Mouse (Mus musculus) limb, embryonic 13.5 days (tissue): ENCODE measurements around the gene Dlec1. TPM values are rescaled to one million over a fixed set of nuclear protein-coding genes. Genes with fewer than 3 reads are reported as not detected.

Source experiments
- ATAC-seq: fragments of 200-750 bp; cut with Nextera tagmentation; 2 replicates; pipeline ENCODE4 v1.8.0; 2017; ENCODE audit warnings: low read depth, moderate number of reproducible peaks, moderate TSS enrichment; ENCODE audit not compliant: low FRiP score
- H3K27ac ChIP-seq: fragments of 300-500 bp; sonication (generic); 2 replicates; pipeline ENCODE4 v1.5.1; 2015; ENCODE audit warnings: inconsistent platforms, mild to moderate bottlenecking, moderate library complexity
- H3K27me3 ChIP-seq: fragments of 300-500 bp; sonication (generic); 2 replicates; pipeline ENCODE4 v1.6.1; 2015; ENCODE audit warnings: mild to moderate bottlenecking, inconsistent platforms
- H3K36me3 ChIP-seq: fragments of 300-500 bp; sonication (generic); 2 replicates; pipeline ENCODE4 v1.6.1; 2015; ENCODE audit warnings: inconsistent platforms, mild to moderate bottlenecking, moderate library complexity
- H3K4me1 ChIP-seq: fragments of 300-500 bp; sonication (generic); 2 replicates; pipeline ENCODE4 v1.6.1; 2015; ENCODE audit warnings: inconsistent platforms
- H3K4me2 ChIP-seq: fragments of 300-500 bp; sonication (generic); replicated peaks from 2 replicates; pipeline ENCODE4 v1.6.1; 2015; ENCODE audit warnings: inconsistent platforms, mild to moderate bottlenecking, moderate library complexity
- H3K4me3 ChIP-seq: fragments of 300-500 bp; sonication (generic); 2 replicates; pipeline ENCODE4 v1.5.1; 2015; ENCODE audit warnings: moderate library complexity, mild to moderate bottlenecking, inconsistent platforms
- H3K9ac ChIP-seq: fragments of 300-500 bp; sonication (generic); 2 replicates; pipeline ENCODE4 v1.6.1; 2015; ENCODE audit warnings: mild to moderate bottlenecking, inconsistent platforms
- H3K9me3 ChIP-seq: fragments of 300-500 bp; sonication (generic); 2 replicates; pipeline ENCODE4 v1.6.1; 2016; ENCODE audit warnings: inconsistent platforms
- WGBS: fragments of 180-500 bp; shearing (Covaris S2); methylation state at CpG from one replicate; pipeline ENCODE4 v1.1.7; 2015; 5-methylcytosine and 5-hydroxymethylcytosine counted together
- polyA plus RNA-seq: library from polyadenylated mRNA; unstranded; fragments of >200 nt; fragmentation: Nextera tagmentation; extraction: Ambion mirVana; gene quantifications from 2 replicates; pipeline ENCODE4 v1.2.1, GENCODE M21; 2015

Dlec1 gene
- polyA plus RNA-seq, result 0.98 and 1.6 TPM in 2 replicates

GRCm38 (mm10) chr9:119101992-119102782 lies at the start of gene Dlec1:
Gene Dlec1 (plus strand): TSS chr9:119102478.
- H3K27me3 ChIP-seq, result peaks cover 12% of the 10 kb centered on the region
- ATAC-seq, result peak; percentile 92
- peak within 1 kb of the TSS; percentile 71 for H3K9ac ChIP-seq
- peaks cover 12% of the 10 kb centered on the region for H3K4me1 ChIP-seq
- no peaks in the 10 kb centered on the region for H3K36me3 ChIP-seq
- WGBS, result 3% methylated on average over 44 of the region's 44 CpGs
- no peaks in the 10 kb centered on the region for H3K9me3 ChIP-seq
- no peak within 1 kb of the TSS for H3K27ac ChIP-seq
- peak within 1 kb of the TSS; percentile 83 for H3K4me2 ChIP-seq
- peak within 1 kb of the TSS; percentile 54 for H3K4me3 ChIP-seq

DNA sequence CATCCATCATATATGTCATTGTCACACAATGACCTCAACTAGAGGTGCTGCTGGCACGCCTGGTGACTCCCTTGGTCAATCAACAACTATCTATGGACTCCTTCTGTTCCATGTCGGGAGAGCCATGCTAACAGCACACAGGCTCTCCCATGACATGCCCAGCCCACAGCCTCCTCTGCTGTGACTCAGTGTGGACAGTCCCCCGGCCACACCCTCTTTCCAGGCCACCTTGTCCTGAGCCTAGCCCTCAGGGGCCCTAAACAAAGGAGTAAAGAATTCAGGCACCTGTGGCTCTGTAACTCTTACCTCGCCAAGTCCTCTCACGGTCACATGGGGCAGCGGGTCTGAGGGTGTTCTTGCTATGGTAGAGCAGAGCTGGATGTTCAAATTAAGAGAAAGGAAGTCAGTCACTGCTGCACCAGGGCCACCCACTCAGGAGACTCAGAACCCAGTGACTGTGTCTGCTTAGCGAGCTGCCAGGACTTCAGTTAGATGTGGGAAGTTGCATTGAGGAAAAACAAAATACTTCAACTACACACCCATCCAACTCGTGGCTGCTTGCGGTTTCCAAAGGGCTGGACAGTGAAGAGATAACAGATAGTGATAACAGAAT lies 48.2 kb upstream of the Dlec1 start:
- Histone ChIP-seq H3K9me3 (no peaks in the 10 kb centered on the region), H3K4me2 (peak overlapping the region; percentile 77), H3K27ac (no peak overlapping the region; the same call in 1 of the 2 replicates), H3K4me3 (peak overlapping the region; percentile 56; the same call in 1 of the 2 replicates), H3K27me3 (no peaks in the 10 kb centered on the region), H3K36me3 (no peaks in the 10 kb centered on the region), H3K9ac (peak overlapping the region; percentile 9), H3K4me1 (peaks cover 33% of the 10 kb centered on the region)
- WGBS, result 82% methylated on average over 9 of the region's 9 CpGs
- ATAC-seq, result no peak

- WGBS, result 89% methylated on average over 4 of the region's 4 CpGs
- ATAC-seq, result no peak
- H3K9me3 ChIP-seq, result no peaks in the 10 kb centered on the region
- no peak overlapping the region for H3K9ac ChIP-seq
- no peaks in the 10 kb centered on the region for H3K36me3 ChIP-seq
- H3K4me1 ChIP-seq, result peaks cover 33% of the 10 kb centered on the region
- no peak overlapping the region for H3K4me2 ChIP-seq
- no peak overlapping the region for H3K4me3 ChIP-seq
- no peaks in the 10 kb centered on the region for H3K27me3 ChIP-seq
- no peak overlapping the region for H3K27ac ChIP-seq
Measured at GRCm38 (mm10) chr9:119055336-119055735, 46.9 kb upstream of the Dlec1 start.

DNA sequence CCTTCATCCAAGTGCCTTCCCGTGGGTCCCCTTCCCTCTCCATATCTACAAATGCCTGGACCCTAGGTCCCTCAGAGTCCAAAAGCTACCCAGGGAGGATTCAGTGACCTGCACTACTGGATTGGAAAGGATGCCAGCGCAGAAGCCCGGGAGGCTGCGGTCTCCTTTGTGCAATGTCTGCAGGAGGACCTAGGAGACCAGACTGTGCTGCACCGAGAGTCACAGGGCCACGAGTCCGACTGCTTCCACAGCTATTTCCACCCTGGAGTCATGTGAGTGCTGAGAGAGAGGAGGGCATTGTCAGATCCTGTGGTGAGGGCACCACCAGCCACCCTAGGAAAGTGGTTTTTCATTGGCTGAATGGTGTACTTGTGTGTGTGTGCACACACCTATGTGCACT lies 44.0 kb upstream of the Dlec1 start:
- no peak overlapping the region for H3K27ac ChIP-seq
- H3K27me3 ChIP-seq, result no peaks in the 10 kb centered on the region
- H3K4me1 ChIP-seq, result peaks cover 22% of the 10 kb centered on the region
- ATAC-seq, result no peak
- no peaks in the 10 kb centered on the region for H3K9me3 ChIP-seq
- no peaks in the 10 kb centered on the region for H3K36me3 ChIP-seq
- H3K4me3 ChIP-seq, result no peak overlapping the region
- WGBS, result 81% methylated on average over 7 of the region's 7 CpGs
- H3K9ac ChIP-seq, result no peak overlapping the region
- H3K4me2 ChIP-seq, result no peak overlapping the region

GRCm38 (mm10) chr9:119060701-119061100 lies 41.6 kb upstream of the Dlec1 start:
- Histone ChIP-seq H3K4me3 (no peak overlapping the region), H3K36me3 (no peaks in the 10 kb centered on the region), H3K4me2 (no peak overlapping the region), H3K9me3 (no peaks in the 10 kb centered on the region), H3K4me1 (peaks cover 25% of the 10 kb centered on the region), H3K27me3 (no peaks in the 10 kb centered on the region), H3K9ac (no peak overlapping the region), H3K27ac (no peak overlapping the region)
- no peak for ATAC-seq
- WGBS, result 90% methylated on average over 10 of the region's 10 CpGs

DNA sequence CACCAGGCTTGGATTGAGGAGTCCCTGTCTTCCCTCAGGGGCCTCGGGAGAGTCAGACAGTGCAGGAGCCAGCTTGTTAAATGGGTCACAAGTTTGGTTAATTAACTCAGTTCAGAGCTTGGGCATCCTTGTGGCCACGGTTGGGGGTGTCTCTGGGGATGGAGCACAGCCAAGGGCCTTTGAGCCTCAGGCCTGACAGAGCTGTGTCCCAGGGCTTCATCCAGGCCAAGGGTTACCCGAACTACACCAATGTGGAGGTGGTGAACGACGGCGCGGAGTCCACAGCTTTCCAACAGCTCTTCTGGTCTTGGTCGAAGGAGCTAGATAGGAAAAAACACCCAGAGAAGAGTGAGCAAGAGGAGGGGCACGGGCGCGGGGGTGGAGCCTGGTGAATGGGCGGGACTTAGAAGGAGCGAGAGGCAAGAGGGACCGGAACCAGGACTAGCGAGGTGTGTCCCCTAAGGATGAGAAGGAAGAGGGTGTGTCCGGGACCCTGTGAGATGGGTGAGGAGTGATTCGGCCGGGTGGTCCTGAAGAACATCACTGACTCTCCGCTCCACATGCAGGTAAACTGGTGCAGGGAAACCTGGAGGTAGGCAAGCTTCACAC lies 39.1 kb upstream of the Dlec1 start:
- WGBS, result 31% methylated on average over 19 of the region's 19 CpGs
- Histone ChIP-seq H3K4me3 (no peak overlapping the region), H3K4me2 (peak overlapping the region; percentile 9; the same call in 1 of the 2 replicates), H3K4me1 (peaks cover 31% of the 10 kb centered on the region), H3K9me3 (no peaks in the 10 kb centered on the region), H3K27me3 (no peaks in the 10 kb centered on the region), H3K27ac (no peak overlapping the region), H3K9ac (0 out of 2 replicates have a peak overlapping the region, but pooled peaks have one; percentile 2), H3K36me3 (no peaks in the 10 kb centered on the region)
- no peak; the same call in 1 of the 2 replicates for ATAC-seq

DNA sequence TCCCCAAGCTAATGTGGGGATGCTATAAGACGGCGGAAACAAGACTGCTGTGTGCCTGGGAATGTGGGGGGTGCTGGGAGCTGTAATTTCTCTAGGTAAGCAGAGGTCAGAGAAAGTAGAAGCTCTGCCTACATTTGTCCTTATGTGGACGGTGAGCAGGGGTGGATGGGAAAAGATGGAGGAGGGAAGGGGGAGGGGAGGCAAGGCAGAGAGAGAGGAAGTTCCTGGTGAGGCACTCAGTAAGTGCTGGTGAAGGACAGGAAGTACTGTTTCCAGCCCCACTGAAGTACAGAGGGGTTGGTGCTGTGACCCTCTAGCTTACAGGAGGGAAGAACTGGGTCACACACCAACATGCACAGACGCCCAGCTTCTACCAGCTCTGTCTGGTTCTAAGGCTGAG lies 38.0 kb upstream of the Dlec1 start:
- peaks cover 30% of the 10 kb centered on the region for H3K4me1 ChIP-seq
- ATAC-seq, result no peak
- H3K27ac ChIP-seq, result no peak overlapping the region
- H3K9ac ChIP-seq, result no peak overlapping the region
- WGBS, result 59% methylated on average over 4 of the region's 4 CpGs
- H3K36me3 ChIP-seq, result no peaks in the 10 kb centered on the region
- no peak overlapping the region for H3K4me3 ChIP-seq
- no peaks in the 10 kb centered on the region for H3K9me3 ChIP-seq
- no peaks in the 10 kb centered on the region for H3K27me3 ChIP-seq
- no peak overlapping the region for H3K4me2 ChIP-seq

DNA sequence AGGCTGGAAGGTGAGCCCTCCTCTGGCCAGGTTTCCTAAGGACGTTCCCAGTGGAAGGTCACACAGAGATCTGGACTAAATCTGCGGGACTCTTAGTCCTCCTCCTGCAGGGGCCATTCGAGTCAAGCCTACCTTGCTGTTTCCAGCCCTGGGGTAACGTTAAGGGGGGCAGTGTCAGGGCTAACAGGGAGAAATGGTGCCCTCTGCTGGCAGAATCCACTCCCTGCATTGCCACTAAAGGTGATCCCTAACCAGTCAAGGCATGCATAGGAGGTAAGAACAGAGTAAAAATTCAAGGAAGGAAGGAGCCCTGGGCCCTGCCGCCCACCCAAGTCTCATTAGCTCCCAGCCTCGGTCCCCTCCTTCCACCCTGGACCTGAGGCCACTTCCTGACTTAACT lies 34.7 kb upstream of the Dlec1 start:
- Histone ChIP-seq H3K36me3 (peaks cover 16% of the 10 kb centered on the region), H3K9ac (no peak overlapping the region), H3K4me3 (no peak overlapping the region), H3K4me1 (peaks cover 28% of the 10 kb centered on the region), H3K27ac (no peak overlapping the region), H3K9me3 (no peaks in the 10 kb centered on the region), H3K4me2 (no peak overlapping the region), H3K27me3 (no peaks in the 10 kb centered on the region)
- ATAC-seq, result peak; percentile 62; the same call in 1 of the 2 replicates
- WGBS, result 2% methylated on average over 6 of the region's 6 CpGs

DNA sequence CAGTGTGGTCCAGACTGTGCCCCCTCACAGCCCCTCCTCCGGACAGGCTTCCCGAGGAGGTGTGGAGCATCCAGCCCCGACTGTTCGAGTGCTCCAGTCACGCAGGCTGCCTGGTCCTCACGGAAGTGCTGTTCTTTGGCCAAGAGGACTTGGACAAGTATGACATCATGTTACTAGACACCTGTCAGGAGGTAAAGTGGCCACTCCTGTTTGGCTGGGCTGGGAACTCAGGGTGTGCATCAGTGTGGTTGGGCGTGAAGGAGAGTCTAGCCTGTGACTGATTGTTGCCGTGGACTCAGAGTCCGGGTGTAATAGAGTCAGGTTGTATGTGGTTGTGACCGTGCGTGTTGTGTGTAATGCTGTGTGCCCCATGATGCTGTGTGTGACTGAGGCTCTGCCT lies 34.0 kb upstream of the Dlec1 start:
- WGBS, result 89% methylated on average over 11 of the region's 11 CpGs
- H3K9ac ChIP-seq, result no peak overlapping the region
- no peak overlapping the region for H3K4me3 ChIP-seq
- no peak overlapping the region for H3K4me2 ChIP-seq
- peaks cover 21% of the 10 kb centered on the region for H3K36me3 ChIP-seq
- no peak overlapping the region for H3K27ac ChIP-seq
- H3K9me3 ChIP-seq, result no peaks in the 10 kb centered on the region
- no peak for ATAC-seq
- H3K4me1 ChIP-seq, result peaks cover 21% of the 10 kb centered on the region
- no peaks in the 10 kb centered on the region for H3K27me3 ChIP-seq

- 83% methylated on average over 13 of the region's 13 CpGs for WGBS
- Histone ChIP-seq H3K9ac (no peak overlapping the region), H3K27ac (no peak overlapping the region), H3K9me3 (no peaks in the 10 kb centered on the region), H3K4me2 (no peak overlapping the region), H3K4me1 (peaks cover 8% of the 10 kb centered on the region), H3K4me3 (no peak overlapping the region), H3K27me3 (no peaks in the 10 kb centered on the region), H3K36me3 (peaks cover 42% of the 10 kb centered on the region)
- ATAC-seq, result no peak
Measured at GRCm38 (mm10) chr9:119070173-119070825, 32.0 kb upstream of the Dlec1 start.

GRCm38 (mm10) chr9:119071786-119072185 lies 30.5 kb upstream of the Dlec1 start:
- Histone ChIP-seq H3K36me3 (peaks cover 56% of the 10 kb centered on the region), H3K4me2 (no peak overlapping the region), H3K27me3 (no peaks in the 10 kb centered on the region), H3K4me1 (peaks cover 8% of the 10 kb centered on the region), H3K9me3 (no peaks in the 10 kb centered on the region), H3K4me3 (no peak overlapping the region), H3K9ac (no peak overlapping the region), H3K27ac (no peak overlapping the region)
- no peak for ATAC-seq
- 82% methylated on average over 9 of the region's 9 CpGs for WGBS
